Mouse (Mus musculus) gastrocnemius, adult 18-20 months (tissue): ENCODE results near the gene Ddc. TPM values are rescaled to one million over a fixed set of nuclear protein-coding genes. Genes with fewer than 3 reads are reported as not detected.

Experiments used
- DNase-seq: peaks from one replicate; pipeline ENCODE4 v3.0.0; 2021; ENCODE audit warnings: low spot score
- total RNA-seq, 2 experiments: library from RNA; stranded (reverse); gene quantifications; 2 replicates each; pipeline ENCODE4 v1.2.3; 2021

Gene Ddc
- total RNA-seq, 2 experiments from 2014 or later: 0.66 to 0.71 TPM

DNA sequence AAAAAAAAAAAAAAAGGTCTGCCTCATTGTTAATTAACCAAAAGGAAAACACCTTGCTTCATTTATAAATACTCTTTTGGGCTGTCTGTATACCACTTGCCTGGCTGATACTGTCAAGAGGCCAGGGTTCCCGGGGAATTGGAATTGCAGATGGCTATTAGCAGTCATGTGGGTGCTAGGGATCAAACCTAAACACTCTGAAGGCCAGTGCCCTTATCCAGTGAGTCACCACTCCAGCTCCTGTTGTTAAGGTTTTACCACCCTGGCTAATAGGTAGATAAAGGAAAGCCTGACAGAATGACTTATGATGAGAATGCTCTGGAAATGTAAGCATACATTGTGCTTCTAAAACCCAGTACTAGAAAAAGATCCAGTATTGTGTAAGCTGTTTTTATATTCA lies 103.3 kb downstream of the Ddc start:
- DNase-seq: no peak

DNA sequence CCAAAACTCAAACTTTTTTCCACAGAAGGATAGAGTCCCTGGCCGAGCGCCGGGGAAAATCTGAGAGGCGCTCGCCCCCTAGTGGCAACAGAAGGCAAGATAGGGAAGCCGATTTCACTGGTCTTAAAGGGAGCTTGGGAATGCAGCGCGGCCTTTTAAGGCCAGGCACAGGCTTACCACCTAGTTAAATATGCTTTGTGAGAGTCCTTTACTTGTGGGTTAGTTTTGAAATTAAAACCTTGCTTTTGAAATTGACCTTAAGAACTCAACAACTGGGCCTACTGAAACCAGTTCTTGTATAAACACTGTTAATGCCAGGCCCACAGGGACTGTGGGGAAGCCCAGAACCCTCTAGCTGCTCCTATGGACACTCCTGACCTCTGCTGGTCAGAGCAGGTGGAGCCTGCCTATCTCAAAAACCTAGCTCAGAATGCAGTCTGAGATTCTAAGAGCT lies 109.4 kb downstream of the Ddc start:
- peak; percentile 75 for DNase-seq

DNA sequence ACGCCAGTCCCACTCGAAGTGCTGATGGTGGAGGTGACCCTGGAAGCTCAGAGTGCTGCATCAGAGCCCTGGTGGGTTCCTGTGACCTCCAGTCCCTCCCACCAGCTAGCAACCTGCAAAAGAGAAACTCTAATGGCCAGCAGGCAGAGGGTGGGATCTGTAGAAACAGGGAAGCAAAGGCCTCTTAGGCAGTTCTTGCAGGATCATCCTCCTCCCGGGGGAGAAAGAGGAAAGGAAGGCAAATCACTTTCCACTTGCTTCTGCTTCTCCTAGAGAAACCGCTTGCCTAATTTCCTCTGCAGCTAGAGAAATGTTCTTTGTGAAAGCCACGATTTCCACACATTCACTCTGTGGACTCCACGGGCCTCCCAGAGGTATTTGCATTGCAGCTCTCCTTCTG lies 112.5 kb downstream of the Ddc start:
- no peak for DNase-seq

DNA sequence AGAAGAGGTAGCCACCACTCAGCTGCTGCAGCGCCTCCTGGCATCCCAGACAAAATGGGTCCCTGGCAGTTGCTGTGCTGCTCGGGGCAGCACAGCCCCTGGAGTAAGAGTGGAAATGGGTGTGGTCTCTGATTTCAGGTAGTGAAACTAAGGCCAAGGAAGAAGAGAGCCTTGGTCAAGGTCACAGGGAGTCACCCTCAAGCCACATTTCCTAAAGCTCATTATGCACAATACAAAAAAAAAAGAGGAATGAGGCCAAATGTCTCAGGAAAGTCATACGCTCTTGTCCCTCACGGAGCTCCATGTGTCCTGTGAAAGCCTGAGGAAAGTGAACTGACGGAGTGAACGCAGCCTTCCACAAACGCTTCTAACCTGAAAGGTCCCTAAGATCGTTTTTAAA lies 116.2 kb downstream of the Ddc start:
- no peak for DNase-seq

DNA sequence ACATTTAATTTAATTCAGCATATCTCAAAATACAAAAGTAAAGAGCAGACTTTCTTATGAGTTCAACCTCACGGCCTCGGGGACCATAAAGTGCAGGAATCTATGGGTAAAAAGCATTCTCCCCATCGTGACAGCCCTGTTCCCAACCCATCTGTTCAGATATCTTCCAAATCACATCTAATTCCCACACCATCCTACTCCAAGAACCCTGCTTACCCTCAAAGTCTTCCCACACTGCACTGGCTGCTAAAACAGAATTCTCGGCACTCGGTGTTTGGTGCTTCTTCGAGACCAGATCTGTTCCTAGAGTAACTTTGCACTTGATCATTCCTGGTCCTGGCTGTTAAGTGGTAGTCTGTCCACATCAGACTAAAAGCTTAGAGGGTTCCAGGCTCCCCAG lies 119.6 kb downstream of the Ddc start:
- DNase-seq: no peak

DNA sequence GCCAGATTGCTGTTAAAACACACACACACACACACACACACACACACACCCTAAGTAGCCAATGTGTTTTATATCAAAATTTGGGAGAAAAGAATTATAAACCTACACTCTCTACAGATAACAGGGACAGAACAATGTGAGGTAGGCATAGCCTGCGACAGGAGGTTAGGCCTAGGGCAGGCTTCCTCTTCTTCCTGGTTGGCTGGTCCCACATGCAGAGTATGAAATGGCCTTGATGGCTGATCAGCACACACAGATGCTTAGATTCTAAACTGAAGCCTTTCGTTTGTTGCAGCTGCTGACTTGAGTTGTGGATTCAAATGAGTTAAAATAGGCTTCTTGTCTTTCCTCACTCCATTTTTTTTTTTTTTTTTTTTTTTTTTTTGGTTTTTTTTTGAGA lies 120.1 kb downstream of the Ddc start:
- DNase-seq: no peak

DNA sequence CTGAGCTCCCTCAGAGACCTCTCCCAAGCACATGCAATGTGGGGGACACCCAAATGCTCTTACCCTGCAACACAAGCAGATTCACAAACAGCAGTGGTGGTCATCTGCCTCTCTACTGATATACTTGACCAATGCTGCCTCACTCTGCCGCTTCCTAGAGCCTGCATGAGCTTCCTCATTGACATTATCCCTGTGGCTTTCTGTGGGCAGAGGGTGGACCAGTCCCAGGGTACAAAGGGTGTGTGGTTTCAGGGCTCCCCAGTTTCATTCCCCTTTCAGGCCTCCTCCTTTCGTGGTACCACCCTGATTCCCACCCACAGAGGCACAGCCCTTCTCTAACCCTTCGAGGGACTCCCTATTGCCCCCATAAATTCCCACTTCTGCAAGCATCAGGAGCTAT lies 120.7 kb downstream of the Ddc start:
- no peak for DNase-seq

DNA sequence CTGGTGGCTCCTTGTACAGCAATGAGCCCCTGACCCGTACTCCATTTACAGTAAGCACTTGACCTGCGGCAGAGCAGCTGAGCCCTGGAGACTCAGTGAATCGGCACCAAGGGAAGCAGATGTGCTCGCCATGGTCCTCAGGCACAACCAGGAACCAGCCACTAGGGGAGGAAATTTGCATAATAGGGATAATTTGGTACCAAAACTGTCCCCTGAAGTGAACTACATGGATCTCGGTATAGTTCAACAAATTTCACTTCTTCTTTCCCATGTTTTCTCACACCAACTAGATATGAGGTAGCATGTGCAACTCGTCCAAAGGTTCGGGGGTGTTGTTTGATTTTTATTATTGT lies 121.1 kb downstream of the Ddc start:
- no peak for DNase-seq

DNA sequence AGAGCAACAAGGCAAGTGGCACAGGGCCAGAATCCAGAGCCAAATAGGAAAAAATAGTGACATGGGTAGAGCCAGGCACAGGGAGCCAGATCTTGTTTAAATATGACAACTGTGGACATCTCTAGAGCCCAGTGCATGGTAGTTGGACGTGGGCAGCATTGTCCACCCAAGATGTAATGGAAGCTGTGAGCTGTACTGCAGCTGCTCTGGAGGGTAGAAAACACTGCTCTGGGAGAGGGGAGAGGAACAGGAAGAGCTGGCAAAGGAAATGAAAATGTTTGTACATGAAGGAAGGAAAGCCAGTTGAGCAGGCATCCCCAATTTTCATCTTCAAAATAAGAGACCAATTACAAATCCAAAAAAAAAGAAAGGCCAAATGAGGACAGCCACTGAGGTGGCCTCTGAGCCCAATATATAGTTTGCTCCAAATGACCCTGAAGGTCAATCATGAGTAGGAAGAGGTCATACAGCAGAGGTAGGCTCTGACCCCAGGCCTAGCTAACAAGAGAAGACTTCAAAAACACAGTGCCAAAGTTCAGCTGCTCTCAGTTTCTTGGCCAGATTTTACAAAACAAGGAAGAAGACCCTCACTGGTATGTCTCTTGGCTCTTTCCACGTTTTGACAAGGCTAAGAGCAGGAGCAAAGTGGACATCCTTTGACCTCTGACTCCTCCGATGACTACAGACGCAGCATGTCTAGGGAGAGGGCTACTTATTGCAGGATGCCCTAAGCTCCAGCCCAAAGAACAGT lies 121.7 kb downstream of the Ddc start:
- no peak for DNase-seq

DNA sequence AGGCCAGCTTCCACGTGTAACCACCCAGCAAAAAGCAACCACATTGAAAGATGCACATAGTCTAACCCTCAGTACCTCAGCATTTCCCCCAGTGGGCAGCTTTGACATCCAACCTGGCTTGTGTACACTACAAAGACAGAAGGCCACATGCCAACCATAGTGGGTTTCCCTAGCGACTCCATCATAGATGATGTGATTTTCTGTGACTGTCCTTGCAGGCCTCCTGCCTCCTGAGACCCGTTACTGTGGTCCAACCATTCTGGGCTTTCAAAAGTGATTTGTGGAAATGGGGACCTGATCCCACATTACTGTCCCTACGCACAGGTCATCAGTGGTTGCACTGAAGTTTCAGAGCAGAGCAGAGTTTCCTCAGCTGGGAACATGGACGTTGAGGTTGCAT lies 123.1 kb downstream of the Ddc start:
- DNase-seq: no peak

DNA sequence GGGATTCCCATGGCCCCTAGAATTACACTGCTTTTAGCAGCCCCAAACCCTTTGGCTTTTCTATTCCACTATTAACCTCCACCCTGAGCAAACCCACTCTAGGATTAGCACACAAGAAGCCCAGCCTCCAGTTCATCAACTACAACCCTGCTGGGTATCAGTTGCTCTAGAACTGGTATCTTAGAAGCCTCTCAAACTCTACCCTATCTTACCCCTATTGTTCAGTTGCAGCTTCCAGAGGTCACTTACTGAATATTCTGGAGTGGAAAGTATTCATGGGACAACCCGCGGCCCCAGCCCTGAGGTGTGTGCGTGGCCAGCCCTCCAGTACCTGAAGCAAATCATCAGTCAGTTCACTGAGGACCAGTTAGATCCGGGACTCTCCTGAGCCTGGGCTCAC lies 123.6 kb downstream of the Ddc start:
- no peak for DNase-seq

DNA sequence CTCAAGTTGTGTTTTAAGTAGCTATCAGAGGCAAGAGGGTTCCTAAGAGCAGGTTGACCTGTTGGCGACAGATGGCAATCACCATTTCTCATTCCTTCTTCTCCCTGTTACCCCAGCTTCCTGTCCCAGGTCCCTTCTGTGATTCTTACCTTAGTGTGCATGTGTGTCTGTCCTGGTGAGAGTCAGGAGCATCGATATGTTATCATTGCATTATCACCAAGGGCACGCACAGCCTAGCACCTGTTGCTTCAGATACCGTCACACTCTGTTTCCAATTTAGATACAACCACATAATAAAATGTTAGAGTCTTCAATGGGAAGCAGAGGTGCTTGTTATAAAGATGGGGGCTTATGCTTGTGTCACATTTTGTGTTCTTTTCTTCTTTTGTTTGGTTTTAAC lies 125.7 kb downstream of the Ddc start:
- DNase-seq: no peak

DNA sequence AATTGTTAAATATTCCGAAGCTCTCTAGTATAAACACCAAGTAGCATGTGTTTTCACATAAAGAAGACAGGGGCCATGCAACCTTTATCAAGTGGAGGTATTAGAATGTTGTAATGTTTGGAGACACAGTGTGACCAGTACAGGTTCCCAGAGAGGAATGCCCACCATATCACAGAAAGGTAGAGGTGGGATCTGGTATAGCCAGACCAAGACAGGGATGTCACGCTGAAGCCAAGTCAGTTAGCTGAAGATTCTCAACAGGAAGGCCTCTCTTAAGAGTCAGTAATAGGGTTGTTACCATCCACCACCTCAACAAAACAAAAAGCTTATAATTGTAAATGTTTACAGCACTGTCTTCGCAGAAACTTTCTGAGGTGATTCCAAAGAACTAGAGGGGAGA lies 127.3 kb downstream of the Ddc start:
- DNase-seq: no peak

DNA sequence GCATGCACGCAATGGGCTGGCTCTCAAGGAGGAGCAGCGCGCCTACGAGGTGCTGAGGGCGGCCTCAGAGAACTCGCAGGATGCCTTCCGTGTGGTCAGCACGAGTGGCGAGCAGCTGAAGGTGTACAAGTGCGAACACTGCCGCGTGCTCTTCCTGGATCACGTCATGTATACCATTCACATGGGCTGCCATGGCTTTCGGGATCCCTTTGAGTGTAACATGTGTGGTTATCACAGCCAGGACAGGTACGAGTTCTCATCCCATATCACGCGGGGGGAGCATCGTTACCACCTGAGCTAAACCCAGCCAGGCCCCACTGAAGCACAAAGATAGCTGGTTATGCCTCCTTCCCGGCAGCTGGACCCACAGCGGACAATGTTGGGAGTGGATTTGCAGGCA lies 128.7 kb downstream of the Ddc start:
- no peak for DNase-seq

DNA sequence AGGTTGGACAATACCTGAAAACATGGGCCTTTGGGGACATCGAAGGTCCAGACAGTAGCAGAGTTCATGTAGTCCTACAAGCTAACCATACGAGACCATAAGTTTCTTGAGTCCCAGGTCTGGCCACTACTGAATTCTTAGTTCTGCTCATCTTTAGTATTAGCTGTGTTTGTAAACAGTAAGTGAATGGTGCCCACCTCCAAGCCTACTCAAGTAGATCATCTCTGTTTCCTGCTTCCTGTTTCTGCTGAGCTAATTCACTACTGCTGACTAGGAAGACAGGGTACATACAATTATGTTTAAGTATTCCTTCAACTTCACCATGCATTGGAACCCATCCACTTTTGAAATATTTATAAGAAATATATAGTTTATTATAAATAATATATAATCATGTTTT lies 129.9 kb downstream of the Ddc start:
- DNase-seq: no peak

DNA sequence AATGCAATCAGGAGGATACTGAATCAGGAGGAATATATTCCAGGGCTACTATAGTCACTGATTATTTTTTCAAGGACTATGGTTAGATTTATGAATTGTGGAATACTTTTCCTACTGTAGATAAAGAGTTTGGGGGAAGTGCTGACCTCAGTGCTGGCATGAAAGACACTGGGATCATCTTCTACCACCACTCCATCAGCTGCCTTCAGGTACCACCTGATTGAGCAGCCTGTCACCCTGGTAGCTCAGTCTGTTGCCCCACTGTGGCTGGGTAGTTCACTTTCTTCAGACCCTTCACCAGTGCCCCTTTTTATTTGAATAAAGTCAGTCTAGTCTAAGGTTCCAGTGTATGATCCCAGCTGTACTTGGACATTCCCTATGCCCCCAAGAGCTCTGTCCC lies 131.2 kb downstream of the Ddc start:
- DNase-seq: no peak

DNA sequence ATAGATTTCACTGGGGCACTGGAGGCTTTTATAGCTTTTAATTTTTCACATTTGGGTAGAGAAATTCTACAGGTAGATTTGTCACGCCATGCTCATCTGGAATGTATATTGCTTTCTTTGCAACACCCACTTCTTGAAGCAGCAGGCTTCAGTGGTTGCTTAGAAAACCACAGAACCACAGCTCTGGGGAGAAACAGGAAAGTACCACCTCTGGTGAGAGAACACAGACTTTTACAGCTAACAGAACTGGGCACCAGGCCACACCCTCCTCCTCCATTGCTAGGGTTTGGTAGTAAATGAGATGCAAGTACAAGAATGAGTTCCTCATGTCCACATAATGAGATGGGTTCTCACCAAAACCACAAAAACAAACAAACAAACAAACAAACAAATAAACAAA lies 131.8 kb downstream of the Ddc start:
- DNase-seq: no peak

DNA sequence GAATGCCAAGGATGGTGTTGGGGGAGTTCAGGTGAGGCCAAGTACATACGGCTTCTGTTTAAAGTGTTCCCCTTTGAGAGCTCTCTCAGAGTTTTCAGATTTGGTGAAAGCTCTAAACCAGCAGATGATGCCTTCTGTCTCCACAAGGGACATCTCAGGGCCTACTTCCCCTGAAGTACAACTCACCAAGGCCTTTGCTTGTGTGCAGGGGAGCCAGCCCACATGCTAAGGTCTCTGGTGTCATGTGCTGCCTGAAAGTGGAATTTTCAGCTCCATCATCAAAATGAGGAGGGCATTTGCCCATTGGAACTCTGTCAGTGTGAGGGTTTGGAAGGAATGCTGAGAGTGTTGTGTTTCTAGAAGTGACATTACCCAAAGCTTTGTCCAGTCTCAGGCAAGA lies 132.5 kb downstream of the Ddc start:
- DNase-seq: no peak

Other genes starting within 250 kb of the Ddc start
- gene Ikzf1, start 213.1 kb downstream of the Ddc start, total RNA-seq: under 1 TPM; 0.18 to 0.43 TPM
- gene Fignl1, start 89.2 kb downstream of the Ddc start, total RNA-seq: under 1 TPM; 0.14 to 0.18 TPM
- 10 to 100 TPM; 26.6 to 36.9 TPM for gene Grb10, start 140.5 kb upstream of the Ddc start, total RNA-seq